Mouse (Mus musculus): ENCODE measurements around the gene Gon7. TPM values are rescaled to one million over a fixed set of nuclear protein-coding genes. Genes with fewer than 3 reads are reported as not detected.

Gene Gon7
- total and polyA plus RNA-seq, 2 experiments from 2014 or later = 1.8 to 17.2 TPM

- TF ChIP-seq CTCF (IDR thresholded peaks at IDR 0.05; ENCODE audit: low read depth) (peak; percentile 78), EP300 (IDR thresholded peaks at IDR 0.05; ENCODE audit: low read depth) (no peak)
- no peaks in the 10 kb centered on the region for H3K36me3 ChIP-seq (replicated peaks; ENCODE audit: control insufficient read depth, insufficient read depth, low read length)
- DNase-seq (ENCODE audit: low spot score) = peak; percentile 61
- 0 out of 2 replicates have a peak, but pooled peaks cover 8% of the 10 kb centered on the region for H3K27me3 ChIP-seq (ENCODE audit: control insufficient read depth, insufficient read depth, low read length)
- no peaks in the 10 kb centered on the region for H3K9me3 ChIP-seq (replicated peaks; ENCODE audit: control insufficient read depth, low read length)
- H3K27ac ChIP-seq (ENCODE audit: low read depth) = peak overlapping the region; percentile 90
- peak overlapping the region; percentile 91 for H3K9ac ChIP-seq (replicated peaks; ENCODE audit: low read depth, low read length)
- H3K4me1 ChIP-seq (ENCODE audit: control insufficient read depth, insufficient read depth) = peaks cover 16% of the 10 kb centered on the region
- WGBS = 3% methylated on average over 32 of the region's 45 CpGs
- H3K4me2 ChIP-seq (ENCODE audit: low read depth, low read length) = peak overlapping the region; percentile 98
- H3K4me3 ChIP-seq (ENCODE audit: low read depth, low read length) = peak overlapping the region; percentile 85
- ATAC-seq (ENCODE audit: insufficient read depth, low read depth) = peak; percentile 81
Measured at GRCm38 (mm10) chr12:102705216-102705871, 52.3 kb downstream of the Gon7 start.

GRCm38 (mm10) chr12:102704457-102705198, 53.0 kb downstream of the Gon7 start, which contains the start of gene Itpk1:
Itpk1 (minus strand) TSS chr12:102704930.
- peak within 1 kb of the TSS; percentile 90 for H3K27ac ChIP-seq (ENCODE audit: low read depth)

GRCm38 (mm10) chr12:102703921-102704408, 53.6 kb downstream of the Gon7 start:
- no peak for TF ChIP-seq CTCF (IDR thresholded peaks at IDR 0.05; ENCODE audit: low read depth)
- H3K27me3 ChIP-seq (ENCODE audit: control insufficient read depth, insufficient read depth, low read length) = 0 out of 2 replicates have a peak, but pooled peaks cover 8% of the 10 kb centered on the region
- no peaks in the 10 kb centered on the region for H3K9me3 ChIP-seq (replicated peaks; ENCODE audit: control insufficient read depth, low read length)
- H3K36me3 ChIP-seq (replicated peaks; ENCODE audit: control insufficient read depth, insufficient read depth, low read length) = no peaks in the 10 kb centered on the region
- H3K4me1 ChIP-seq (ENCODE audit: control insufficient read depth, insufficient read depth) = peaks cover 16% of the 10 kb centered on the region
- no peak for DNase-seq (ENCODE audit: low spot score)
- H3K4me2 ChIP-seq (ENCODE audit: low read depth, low read length) = peak overlapping the region; percentile 98
- H3K4me3 ChIP-seq (ENCODE audit: low read depth, low read length) = peak overlapping the region; percentile 85
- ATAC-seq (ENCODE audit: insufficient read depth, low read depth) = no peak
- 15% methylated on average over 17 of the region's 17 CpGs for WGBS
- H3K9ac ChIP-seq (replicated peaks; ENCODE audit: low read depth, low read length) = peak overlapping the region; percentile 91
- peak overlapping the region; percentile 8; the same call in 1 of the 2 replicates for H3K27ac ChIP-seq (ENCODE audit: low read depth)

More at GRCm38 (mm10) chr12:102704457-102705198, 53.0 kb downstream of the Gon7 start, which contains the start of gene Itpk1:
- Histone ChIP-seq H3K27me3 (ENCODE audit: control insufficient read depth, insufficient read depth, low read length) (0 out of 2 replicates have a peak, but pooled peaks cover 8% of the 10 kb centered on the region), H3K4me1 (ENCODE audit: control insufficient read depth, insufficient read depth) (peaks cover 16% of the 10 kb centered on the region), H3K9me3 (replicated peaks; ENCODE audit: control insufficient read depth, low read length) (no peaks in the 10 kb centered on the region), H3K9ac (replicated peaks; ENCODE audit: low read depth, low read length) (peak within 1 kb of the TSS; percentile 91), H3K4me3 (ENCODE audit: low read depth, low read length) (peak within 1 kb of the TSS; percentile 85), H3K36me3 (replicated peaks; ENCODE audit: control insufficient read depth, insufficient read depth, low read length) (no peaks in the 10 kb centered on the region), H3K4me2 (ENCODE audit: low read depth, low read length) (peak within 1 kb of the TSS; percentile 98)
- under 1% methylated on average over 68 of the region's 105 CpGs for WGBS
- DNase-seq (ENCODE audit: low spot score) = peak; percentile 28
- ATAC-seq (ENCODE audit: insufficient read depth, low read depth) = peak; percentile 91
- no peak for TF ChIP-seq EP300 (IDR thresholded peaks at IDR 0.05; ENCODE audit: low read depth)
- TF ChIP-seq CTCF (IDR thresholded peaks at IDR 0.05; ENCODE audit: low read depth) = no peak

GRCm38 (mm10) chr12:102703441-102703840, 54.2 kb downstream of the Gon7 start:
- Histone ChIP-seq H3K4me2 (ENCODE audit: low read depth, low read length) (peak overlapping the region; percentile 98), H3K9ac (replicated peaks; ENCODE audit: low read depth, low read length) (no peak overlapping the region), H3K27me3 (ENCODE audit: control insufficient read depth, insufficient read depth, low read length) (0 out of 2 replicates have a peak, but pooled peaks cover 8% of the 10 kb centered on the region)

More at GRCm38 (mm10) chr12:102703441-102703840, 54.2 kb downstream of the Gon7 start:
- WGBS = 63% methylated on average over 6 of the region's 6 CpGs
- peak overlapping the region; percentile 85 for H3K4me3 ChIP-seq (ENCODE audit: low read depth, low read length)
- no peak for DNase-seq (ENCODE audit: low spot score)
- no peaks in the 10 kb centered on the region for H3K9me3 ChIP-seq (replicated peaks; ENCODE audit: control insufficient read depth, low read length)
- no peaks in the 10 kb centered on the region for H3K36me3 ChIP-seq (replicated peaks; ENCODE audit: control insufficient read depth, insufficient read depth, low read length)
- peak overlapping the region; percentile 22; the same call in 1 of the 2 replicates for H3K27ac ChIP-seq (ENCODE audit: low read depth)
- no peak for TF ChIP-seq CTCF (IDR thresholded peaks at IDR 0.05; ENCODE audit: low read depth)
- TF ChIP-seq EP300 (IDR thresholded peaks at IDR 0.05; ENCODE audit: low read depth) = no peak
- peaks cover 16% of the 10 kb centered on the region for H3K4me1 ChIP-seq (ENCODE audit: control insufficient read depth, insufficient read depth)
- no peak for ATAC-seq (ENCODE audit: insufficient read depth, low read depth)

Other genes starting within 250 kb of the Gon7 start
- gene Chga, start 202.8 kb downstream of the Gon7 start, total RNA-seq (2014; rRNA removed; ENCODE audit: low replicate concordance) = not detected in 2 replicates
- 0.08 TPM in 1 of 2 replicates, not detected in the other for gene Chga, start 202.8 kb downstream of the Gon7 start, polyA plus RNA-seq (2015; fragmentation: Nextera tagmentation; extraction: Ambion mirVana)
- 6.5 and 9.4 TPM in 2 replicates for gene Itpk1, start 52.9 kb downstream of the Gon7 start, total RNA-seq (2014; rRNA removed; ENCODE audit: low replicate concordance)
- 2.6 and 3.1 TPM in 2 replicates for gene Itpk1, start 52.9 kb downstream of the Gon7 start, polyA plus RNA-seq (2015; fragmentation: Nextera tagmentation; extraction: Ambion mirVana)
- 1.2 TPM in 1 of 2 replicates, not detected in the other for gene Moap1, start 14.1 kb downstream of the Gon7 start, total RNA-seq (2014; rRNA removed; ENCODE audit: low replicate concordance)
- 11.3 and 11.6 TPM in 2 replicates for gene Moap1, start 14.1 kb downstream of the Gon7 start, polyA plus RNA-seq (2015; fragmentation: Nextera tagmentation; extraction: Ambion mirVana)
- gene Tmem251, start 14.0 kb downstream of the Gon7 start, total RNA-seq (2014; rRNA removed; ENCODE audit: low replicate concordance) = 2.6 and 9.3 TPM in 2 replicates
- gene Tmem251, start 14.0 kb downstream of the Gon7 start, polyA plus RNA-seq (2015; fragmentation: Nextera tagmentation; extraction: Ambion mirVana) = 7.7 and 10.0 TPM in 2 replicates
- not detected in 2 replicates for gene Gm28051, start within 50 bp of the Gon7 start, total RNA-seq (2014; rRNA removed; ENCODE audit: low replicate concordance)
- gene Gm28051, start within 50 bp of the Gon7 start, polyA plus RNA-seq (2015; fragmentation: Nextera tagmentation; extraction: Ambion mirVana) = not detected in 2 replicates
- 44.0 and 52.3 TPM in 2 replicates for gene Ubr7, start 164 bp upstream of the Gon7 start, total RNA-seq (2014; rRNA removed; ENCODE audit: low replicate concordance)
- gene Ubr7, start 164 bp upstream of the Gon7 start, polyA plus RNA-seq (2015; fragmentation: Nextera tagmentation; extraction: Ambion mirVana) = 22.4 and 23.5 TPM in 2 replicates
- gene Gm20604, start 869 bp upstream of the Gon7 start, total RNA-seq (2014; rRNA removed; ENCODE audit: low replicate concordance) = 5.7 and 11.2 TPM in 2 replicates
- gene Gm20604, start 869 bp upstream of the Gon7 start, polyA plus RNA-seq (2015; fragmentation: Nextera tagmentation; extraction: Ambion mirVana) = 12.1 and 13.4 TPM in 2 replicates
- 31.3 and 37.4 TPM in 2 replicates for gene Btbd7, start 120.7 kb upstream of the Gon7 start, total RNA-seq (2014; rRNA removed; ENCODE audit: low replicate concordance)
- 8.4 and 8.6 TPM in 2 replicates for gene Btbd7, start 120.7 kb upstream of the Gon7 start, polyA plus RNA-seq (2015; fragmentation: Nextera tagmentation; extraction: Ambion mirVana)
- gene Cox8c, start 141.5 kb upstream of the Gon7 start, total RNA-seq (2014; rRNA removed; ENCODE audit: low replicate concordance) = not detected in 2 replicates
- not detected in 2 replicates for gene Cox8c, start 141.5 kb upstream of the Gon7 start, polyA plus RNA-seq (2015; fragmentation: Nextera tagmentation; extraction: Ambion mirVana)
- gene Unc79, start 191.1 kb upstream of the Gon7 start, total RNA-seq (2014; rRNA removed; ENCODE audit: low replicate concordance) = 0.19 TPM in 1 of 2 replicates, not detected in the other
- 0.04 and 0.07 TPM in 2 replicates for gene Unc79, start 191.1 kb upstream of the Gon7 start, polyA plus RNA-seq (2015; fragmentation: Nextera tagmentation; extraction: Ambion mirVana)